Mouse (Mus musculus): ENCODE data around the gene Sfta2. TPM values are rescaled to one million over a fixed set of nuclear protein-coding genes. Genes with fewer than 3 reads are reported as not detected.

Sfta2 gene
- polyA plus RNA-seq, 1 experiment: not detected

DNA sequence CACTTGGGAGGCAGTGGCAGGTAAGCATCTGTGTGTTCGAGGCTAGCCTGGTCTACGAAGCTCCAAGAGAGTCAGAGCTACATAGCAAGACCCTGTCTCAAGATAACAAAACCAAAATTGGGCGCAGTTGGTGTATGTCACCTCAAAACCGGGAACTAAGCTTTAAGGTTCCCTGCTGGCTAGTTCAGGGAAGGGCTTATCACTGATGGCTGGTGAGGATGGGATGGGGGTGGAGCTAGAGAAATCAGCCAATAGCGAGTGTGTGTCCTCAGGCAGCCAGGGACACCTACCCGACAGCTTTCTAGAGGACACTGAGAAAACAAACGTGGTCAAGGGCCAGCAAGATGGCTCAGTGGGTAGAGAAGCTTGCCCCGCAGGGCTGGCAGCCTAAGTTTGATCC lies 43.1 kb upstream of the Sfta2 start:
- WGBS: 62% methylated on average over 8 of the region's 8 CpGs
- H3K36me3 ChIP-seq (ENCODE audit: control insufficient read depth, insufficient read depth, low read length): no peaks in the 10 kb centered on the region
- H3K4me1 ChIP-seq (ENCODE audit: control insufficient read depth, insufficient read depth, insufficient read length, low read length): peaks cover 14% of the 10 kb centered on the region
- H3K27ac ChIP-seq (ENCODE audit: insufficient read depth, low read depth, low read length): no peak overlapping the region
- TF ChIP-seq POLR2A (IDR thresholded peaks at IDR 0.05; ENCODE audit: low read depth, low read length) (no peak), CTCF (IDR thresholded peaks at IDR 0.05; ENCODE audit: extremely low read depth, insufficient read length, insufficient replicate concordance, low read depth, low read length) (no peak)
- H3K4me3 ChIP-seq (ENCODE audit: low read depth, low read length): no peak overlapping the region
- no peaks in the 10 kb centered on the region for H3K27me3 ChIP-seq (ENCODE audit: control insufficient read depth, insufficient read depth, low read length)

DNA sequence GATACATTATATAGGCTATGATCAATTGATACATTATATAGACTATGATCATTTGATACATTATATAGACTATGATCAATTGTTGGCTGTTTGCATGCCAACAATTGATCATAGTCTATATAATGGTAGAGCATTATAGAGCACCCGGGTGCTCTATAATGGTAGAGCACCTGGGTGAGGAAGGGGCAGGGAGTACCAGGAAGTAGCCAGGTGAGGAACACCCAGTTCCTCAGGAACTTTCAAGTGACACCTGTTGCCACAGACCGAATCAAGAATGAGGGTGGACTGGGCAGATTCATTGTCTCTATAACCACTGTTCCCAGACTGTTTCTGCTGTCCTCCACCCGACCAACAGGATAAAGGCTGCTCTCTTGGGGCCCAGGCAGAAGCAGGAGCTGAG lies 34.2 kb upstream of the Sfta2 start, which contains the start of gene 2300002M23Rik:
Gene 2300002M23Rik (plus strand): TSS at position 301 of the 400 bp plus-strand sequence.
- WGBS: 35% methylated on average over 3 of the region's 3 CpGs
- Histone ChIP-seq H3K4me1 (ENCODE audit: control insufficient read depth, insufficient read depth, insufficient read length, low read length) (no peaks in the 10 kb centered on the region), H3K27me3 (ENCODE audit: control insufficient read depth, insufficient read depth, low read length) (0 out of 2 replicates have a peak, but pooled peaks cover 5% of the 10 kb centered on the region), H3K4me3 (ENCODE audit: low read depth, low read length) (no peak within 1 kb of the TSS), H3K27ac (ENCODE audit: insufficient read depth, low read depth, low read length) (no peak within 1 kb of the TSS), H3K36me3 (ENCODE audit: control insufficient read depth, insufficient read depth, low read length) (no peaks in the 10 kb centered on the region)
- TF ChIP-seq CTCF (IDR thresholded peaks at IDR 0.05; ENCODE audit: extremely low read depth, insufficient read length, insufficient replicate concordance, low read depth, low read length): no peak
- no peak for TF ChIP-seq POLR2A (IDR thresholded peaks at IDR 0.05; ENCODE audit: low read depth, low read length)

- Histone ChIP-seq H3K27ac (ENCODE audit: insufficient read depth, low read depth, low read length) (no peak overlapping the region), H3K4me3 (ENCODE audit: low read depth, low read length) (no peak overlapping the region), H3K27me3 (ENCODE audit: control insufficient read depth, insufficient read depth, low read length) (0 out of 2 replicates have a peak, but pooled peaks cover 5% of the 10 kb centered on the region), H3K4me1 (ENCODE audit: control insufficient read depth, insufficient read depth, insufficient read length, low read length) (no peaks in the 10 kb centered on the region), H3K36me3 (ENCODE audit: control insufficient read depth, insufficient read depth, low read length) (no peaks in the 10 kb centered on the region)
- 50% methylated on average over 9 of the region's 9 CpGs for WGBS
- no peak for TF ChIP-seq POLR2A (IDR thresholded peaks at IDR 0.05; ENCODE audit: low read depth, low read length)
- TF ChIP-seq CTCF (IDR thresholded peaks at IDR 0.05; ENCODE audit: extremely low read depth, insufficient read length, insufficient replicate concordance, low read depth, low read length): no peak
Measured at GRCm38 (mm10) chr17:35567767-35568166, 33.6 kb upstream of the Sfta2 start.

DNA sequence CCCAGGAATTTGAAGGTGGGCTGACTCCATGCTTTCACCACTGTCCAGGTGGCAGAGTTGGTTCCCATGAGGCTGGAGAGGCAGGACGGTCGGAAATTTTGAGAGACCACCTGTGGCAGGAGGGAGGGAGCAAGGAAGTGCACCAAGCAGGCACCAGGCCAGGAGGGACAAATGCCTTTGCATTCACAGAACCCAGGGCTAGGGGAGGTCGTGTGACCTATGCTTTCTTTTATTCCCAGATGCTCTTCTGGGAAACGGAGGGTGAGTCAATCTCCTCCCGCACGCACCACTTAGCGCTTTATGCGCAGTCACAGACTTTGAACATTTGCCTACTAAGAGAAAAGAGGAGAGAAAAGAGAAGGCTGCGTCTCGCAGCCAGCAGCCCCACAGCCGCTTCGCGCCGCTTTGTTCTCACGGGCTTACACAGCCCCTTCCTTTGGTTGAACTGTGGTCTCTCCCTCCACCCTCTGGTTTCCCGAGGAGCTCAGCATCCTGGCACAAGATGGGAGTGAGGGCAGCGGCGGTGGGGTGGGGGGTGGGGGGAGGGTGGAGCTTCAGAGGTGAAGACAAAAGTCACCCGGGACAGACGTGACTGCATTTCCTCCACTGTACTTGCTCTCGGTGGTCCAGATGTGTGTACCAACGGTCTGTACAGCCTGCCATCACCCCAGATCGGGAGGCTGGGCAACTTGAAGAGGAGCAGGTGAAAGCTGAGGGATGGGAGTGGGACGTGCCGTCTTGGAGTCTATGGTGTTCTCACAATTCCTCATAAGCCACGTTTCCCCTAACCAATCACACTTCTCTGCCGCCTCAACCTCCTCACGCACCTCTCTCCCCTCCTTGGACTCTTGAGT lies 32.0 kb upstream of the Sfta2 start:
- TF ChIP-seq CTCF (IDR thresholded peaks at IDR 0.05; ENCODE audit: extremely low read depth, insufficient read length, insufficient replicate concordance, low read depth, low read length): no peak
- no peak for TF ChIP-seq POLR2A (IDR thresholded peaks at IDR 0.05; ENCODE audit: low read depth, low read length)
- Histone ChIP-seq H3K4me1 (ENCODE audit: control insufficient read depth, insufficient read depth, insufficient read length, low read length) (no peaks in the 10 kb centered on the region), H3K27ac (ENCODE audit: insufficient read depth, low read depth, low read length) (no peak overlapping the region), H3K36me3 (ENCODE audit: control insufficient read depth, insufficient read depth, low read length) (no peaks in the 10 kb centered on the region), H3K27me3 (ENCODE audit: control insufficient read depth, insufficient read depth, low read length) (0 out of 2 replicates have a peak, but pooled peaks cover 5% of the 10 kb centered on the region), H3K4me3 (ENCODE audit: low read depth, low read length) (no peak overlapping the region)
- WGBS: 15% methylated on average over 28 of the region's 28 CpGs

DNA sequence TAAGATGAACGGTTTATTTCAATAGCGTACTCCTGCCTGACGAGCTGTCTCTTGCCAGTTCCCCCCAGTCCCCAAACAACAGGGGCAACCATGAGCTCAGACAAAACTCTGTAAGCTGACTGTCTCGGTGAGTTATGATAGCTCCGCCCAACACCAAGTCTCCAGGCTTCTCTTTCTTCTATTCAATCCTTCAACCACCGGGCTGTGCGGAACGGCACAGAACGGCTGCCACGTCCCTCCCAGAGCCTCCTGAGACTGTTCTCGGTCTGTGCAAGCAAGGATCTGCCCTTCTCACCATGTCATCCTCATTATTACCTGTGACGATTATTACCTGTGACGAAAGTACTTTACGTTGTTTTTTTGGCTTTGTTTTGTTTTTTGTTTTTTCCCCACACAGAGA lies 30.5 kb upstream of the Sfta2 start:
- Histone ChIP-seq H3K27ac (ENCODE audit: insufficient read depth, low read depth, low read length) (no peak overlapping the region), H3K4me3 (ENCODE audit: low read depth, low read length) (no peak overlapping the region), H3K4me1 (ENCODE audit: control insufficient read depth, insufficient read depth, insufficient read length, low read length) (peaks cover 3% of the 10 kb centered on the region), H3K36me3 (ENCODE audit: control insufficient read depth, insufficient read depth, low read length) (no peaks in the 10 kb centered on the region), H3K27me3 (ENCODE audit: control insufficient read depth, insufficient read depth, low read length) (0 out of 2 replicates have a peak, but pooled peaks cover 5% of the 10 kb centered on the region)
- TF ChIP-seq POLR2A (IDR thresholded peaks at IDR 0.05; ENCODE audit: low read depth, low read length) (no peak), CTCF (IDR thresholded peaks at IDR 0.05; ENCODE audit: extremely low read depth, insufficient read length, insufficient replicate concordance, low read depth, low read length) (no peak)
- 84% methylated on average over 14 of the region's 14 CpGs for WGBS

GRCm38 (mm10) chr17:35571477-35571876 lies 29.9 kb upstream of the Sfta2 start:
- no peak for TF ChIP-seq CTCF (IDR thresholded peaks at IDR 0.05; ENCODE audit: extremely low read depth, insufficient read length, insufficient replicate concordance, low read depth, low read length)
- TF ChIP-seq POLR2A (IDR thresholded peaks at IDR 0.05; ENCODE audit: low read depth, low read length): no peak
- H3K27ac ChIP-seq (ENCODE audit: insufficient read depth, low read depth, low read length): no peak overlapping the region
- 94% methylated on average over 7 of the region's 7 CpGs for WGBS
- H3K4me3 ChIP-seq (ENCODE audit: low read depth, low read length): no peak overlapping the region
- H3K27me3 ChIP-seq (ENCODE audit: control insufficient read depth, insufficient read depth, low read length): 0 out of 2 replicates have a peak, but pooled peaks cover 5% of the 10 kb centered on the region
- H3K36me3 ChIP-seq (ENCODE audit: control insufficient read depth, insufficient read depth, low read length): no peaks in the 10 kb centered on the region
- peaks cover 3% of the 10 kb centered on the region for H3K4me1 ChIP-seq (ENCODE audit: control insufficient read depth, insufficient read depth, insufficient read length, low read length)

DNA sequence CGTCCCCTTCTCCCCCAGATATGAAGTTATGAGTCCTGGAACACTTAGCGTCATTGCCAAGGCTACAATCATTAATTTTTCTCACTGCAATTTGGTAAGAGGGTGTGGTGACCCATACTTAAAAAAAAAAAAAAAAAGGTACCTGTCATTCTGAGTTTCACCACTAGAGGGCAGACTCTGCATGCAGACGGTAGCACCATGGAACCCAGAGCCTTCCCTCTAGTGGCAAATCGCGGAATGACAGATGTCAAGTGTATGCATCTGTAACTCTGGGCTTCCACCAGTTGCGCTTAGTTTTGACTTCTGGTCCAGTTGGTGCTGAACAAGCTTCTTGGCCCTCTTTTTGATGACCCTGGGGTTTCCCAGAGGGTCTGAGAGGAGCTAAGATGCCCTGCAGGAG lies 23.1 kb upstream of the Sfta2 start:
- Histone ChIP-seq H3K4me1 (ENCODE audit: control insufficient read depth, insufficient read depth, insufficient read length, low read length) (peaks cover 3% of the 10 kb centered on the region), H3K36me3 (ENCODE audit: control insufficient read depth, insufficient read depth, low read length) (no peaks in the 10 kb centered on the region), H3K27ac (ENCODE audit: insufficient read depth, low read depth, low read length) (no peak overlapping the region), H3K4me3 (ENCODE audit: low read depth, low read length) (no peak overlapping the region), H3K27me3 (ENCODE audit: control insufficient read depth, insufficient read depth, low read length) (no peaks in the 10 kb centered on the region)
- TF ChIP-seq POLR2A (IDR thresholded peaks at IDR 0.05; ENCODE audit: low read depth, low read length) (no peak), CTCF (IDR thresholded peaks at IDR 0.05; ENCODE audit: extremely low read depth, insufficient read length, insufficient replicate concordance, low read depth, low read length) (peak; percentile 99)
- WGBS: 17% methylated on average over 6 of the region's 6 CpGs

All from small intestine, adult 2 months (tissue).